Mouse (Mus musculus): ENCODE results near the gene Ptov1. TPM values are rescaled to one million over a fixed set of nuclear protein-coding genes. Genes with fewer than 3 reads are reported as not detected.
A peak's percentile ranks its signal among the peaks of the same experiment; 100 is the strongest.

The Ptov1 gene
- polyA plus RNA-seq, 1 experiment from 2014 or later: 389 TPM

DNA sequence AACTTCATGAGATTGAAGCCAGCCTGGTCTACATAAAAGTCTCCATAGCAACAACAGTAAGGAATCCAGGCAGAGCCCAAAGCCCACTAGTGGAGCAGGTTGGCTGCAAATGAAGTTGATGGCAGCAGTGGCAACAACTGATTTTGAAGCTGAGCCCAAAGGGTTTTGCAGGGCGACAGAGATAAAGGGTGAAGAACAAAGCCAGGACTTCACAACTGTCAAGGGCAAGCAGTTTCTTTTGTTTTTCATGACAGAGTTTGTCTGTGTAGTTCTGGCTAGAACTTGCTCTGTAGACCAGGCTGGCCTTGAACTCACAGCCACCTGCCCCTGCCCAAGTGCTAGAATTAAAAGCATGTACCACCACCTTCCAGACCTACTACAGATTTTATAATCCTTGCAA lies 1.6 kb upstream of the Ptov1 start:
- Histone ChIP-seq H3K27ac (ENCODE audit: low read depth, low read length) (no peak overlapping the region), H3K27me3 (replicated peaks; ENCODE audit: control insufficient read depth, insufficient read depth, low read length) (no peaks in the 10 kb centered on the region), H3K4me3 (ENCODE audit: low read length) (no peak overlapping the region), H3K4me2 (ENCODE audit: low read length) (no peak overlapping the region), H3K36me3 (ENCODE audit: control insufficient read depth, insufficient read depth, low read length) (peaks cover 6% of the 10 kb centered on the region), H3K9ac (ENCODE audit: low read depth, low read length) (no peak overlapping the region), H3K9me3 (ENCODE audit: control insufficient read depth, low read length) (no peaks in the 10 kb centered on the region), H3K4me1 (ENCODE audit: control insufficient read depth, insufficient read depth, low read depth, low read length) (peaks cover 29% of the 10 kb centered on the region)
- 25% methylated on average over 1 of the region's 1 CpGs for WGBS
- ATAC-seq: no peak

DNA sequence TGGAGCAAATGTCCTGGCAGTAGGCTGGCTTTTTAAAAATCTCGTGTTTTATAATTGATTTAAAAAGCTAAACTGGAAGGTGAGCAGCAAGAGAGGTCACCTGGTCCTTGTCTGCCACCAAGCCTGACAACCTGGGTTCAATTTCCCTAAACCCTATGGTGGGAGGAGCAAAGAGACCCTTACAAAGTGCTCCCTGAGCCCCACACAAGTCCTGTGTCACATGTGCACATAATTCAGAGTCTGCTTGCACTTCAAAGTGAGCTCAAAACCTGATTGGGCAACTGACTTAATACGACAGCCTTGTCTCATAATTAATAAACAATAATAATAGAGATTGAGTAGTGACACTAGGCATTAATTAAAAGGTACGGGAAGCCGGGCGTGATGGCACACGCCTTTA lies 1.0 kb upstream of the Ptov1 start:
- H3K27me3 ChIP-seq (replicated peaks; ENCODE audit: control insufficient read depth, insufficient read depth, low read length): no peaks in the 10 kb centered on the region
- no peaks in the 10 kb centered on the region for H3K9me3 ChIP-seq (ENCODE audit: control insufficient read depth, low read length)
- H3K36me3 ChIP-seq (ENCODE audit: control insufficient read depth, insufficient read depth, low read length): peaks cover under 1% of the 10 kb centered on the region
- H3K4me1 ChIP-seq (ENCODE audit: control insufficient read depth, insufficient read depth, low read depth, low read length): peaks cover 35% of the 10 kb centered on the region
- no peak for ATAC-seq
- WGBS: 77% methylated on average over 6 of the region's 6 CpGs
- H3K4me3 ChIP-seq (ENCODE audit: low read length): no peak overlapping the region; the same call in 1 of the 2 replicates
- peak overlapping the region; percentile 98; the same call in 1 of the 2 replicates for H3K27ac ChIP-seq (ENCODE audit: low read depth, low read length)
- H3K4me2 ChIP-seq (ENCODE audit: low read length): peak overlapping the region; percentile 94
- H3K9ac ChIP-seq (ENCODE audit: low read depth, low read length): no peak overlapping the region

DNA sequence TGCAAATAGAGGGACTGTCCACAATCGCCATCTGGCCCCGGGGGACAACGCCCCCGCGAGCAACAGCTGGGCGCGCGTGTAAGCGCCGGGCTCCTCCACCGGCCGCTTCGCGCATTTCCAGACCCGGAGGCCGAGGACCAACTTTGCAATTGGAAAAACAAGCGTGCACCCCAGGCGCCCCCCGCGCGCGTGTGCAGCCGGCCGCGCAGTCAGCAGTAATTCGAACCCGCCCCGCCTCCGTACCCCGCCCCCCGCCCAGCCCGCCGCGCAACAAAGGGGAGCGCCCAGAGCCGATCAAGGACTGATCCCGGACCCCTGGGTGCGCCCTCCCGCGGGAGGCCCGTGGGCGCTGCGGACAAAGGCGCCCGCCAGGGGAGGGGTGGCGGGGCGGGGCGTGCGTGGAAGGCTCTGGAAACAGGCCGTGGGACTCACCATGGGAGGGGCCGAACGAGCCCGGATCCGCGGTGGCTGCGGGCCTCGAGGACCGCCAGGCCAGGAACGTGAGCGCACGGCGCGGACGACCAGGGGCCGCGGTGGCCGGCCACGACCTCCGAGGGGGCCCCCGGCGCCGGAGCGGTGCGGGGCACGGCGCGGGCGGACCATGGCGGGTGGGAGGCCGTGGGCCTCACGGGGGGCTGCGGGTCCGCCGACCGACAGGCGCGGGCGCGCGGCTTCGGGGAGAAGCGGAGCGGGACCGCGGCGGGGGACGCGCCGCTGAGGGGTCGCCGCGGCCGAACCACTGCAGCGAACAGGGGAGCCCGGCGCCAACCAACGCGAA lies 480 bp downstream of the Ptov1 start:
- WGBS: under 1% methylated on average over 68 of the region's 108 CpGs
- Histone ChIP-seq H3K27me3 (replicated peaks; ENCODE audit: control insufficient read depth, insufficient read depth, low read length) (no peaks in the 10 kb centered on the region), H3K4me3 (ENCODE audit: low read length) (peak overlapping the region; percentile 71), H3K9ac (ENCODE audit: low read depth, low read length) (peak overlapping the region; percentile 89), H3K9me3 (ENCODE audit: control insufficient read depth, low read length) (no peaks in the 10 kb centered on the region), H3K4me2 (ENCODE audit: low read length) (peak overlapping the region; percentile 94), H3K36me3 (ENCODE audit: control insufficient read depth, insufficient read depth, low read length) (peaks cover 11% of the 10 kb centered on the region), H3K4me1 (ENCODE audit: control insufficient read depth, insufficient read depth, low read depth, low read length) (peaks cover 45% of the 10 kb centered on the region), H3K27ac (ENCODE audit: low read depth, low read length) (peak overlapping the region; percentile 98)
- ATAC-seq: peak; percentile 14

DNA sequence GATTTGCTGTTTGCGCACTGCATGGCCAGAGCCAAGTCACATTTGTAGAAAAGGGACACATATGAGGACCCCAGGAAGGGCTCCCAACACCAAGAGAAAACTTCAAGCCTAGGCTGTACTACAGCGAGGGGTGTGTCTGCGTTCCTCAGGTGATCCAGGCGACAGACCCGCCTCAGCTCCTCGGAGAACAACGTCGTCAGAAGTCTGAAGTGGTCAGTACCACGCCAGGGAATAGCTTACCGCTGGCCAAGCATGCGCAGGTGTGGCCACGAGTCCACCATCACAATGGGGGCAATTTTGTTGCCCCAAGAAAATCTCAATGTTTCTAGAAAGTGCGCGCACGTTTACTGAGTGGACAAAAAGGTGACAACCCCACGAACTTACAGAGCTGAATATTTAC lies 1.1 kb downstream of the Ptov1 start:
- Histone ChIP-seq H3K9me3 (ENCODE audit: control insufficient read depth, low read length) (no peaks in the 10 kb centered on the region), H3K4me3 (ENCODE audit: low read length) (peak overlapping the region; percentile 71), H3K36me3 (ENCODE audit: control insufficient read depth, insufficient read depth, low read length) (peaks cover 18% of the 10 kb centered on the region), H3K4me2 (ENCODE audit: low read length) (peak overlapping the region; percentile 94), H3K9ac (ENCODE audit: low read depth, low read length) (peak overlapping the region; percentile 89), H3K27ac (ENCODE audit: low read depth, low read length) (peak overlapping the region; percentile 98), H3K27me3 (replicated peaks; ENCODE audit: control insufficient read depth, insufficient read depth, low read length) (no peaks in the 10 kb centered on the region), H3K4me1 (ENCODE audit: control insufficient read depth, insufficient read depth, low read depth, low read length) (peaks cover 45% of the 10 kb centered on the region)
- WGBS: 5% methylated on average over 16 of the region's 16 CpGs
- ATAC-seq: no peak

DNA sequence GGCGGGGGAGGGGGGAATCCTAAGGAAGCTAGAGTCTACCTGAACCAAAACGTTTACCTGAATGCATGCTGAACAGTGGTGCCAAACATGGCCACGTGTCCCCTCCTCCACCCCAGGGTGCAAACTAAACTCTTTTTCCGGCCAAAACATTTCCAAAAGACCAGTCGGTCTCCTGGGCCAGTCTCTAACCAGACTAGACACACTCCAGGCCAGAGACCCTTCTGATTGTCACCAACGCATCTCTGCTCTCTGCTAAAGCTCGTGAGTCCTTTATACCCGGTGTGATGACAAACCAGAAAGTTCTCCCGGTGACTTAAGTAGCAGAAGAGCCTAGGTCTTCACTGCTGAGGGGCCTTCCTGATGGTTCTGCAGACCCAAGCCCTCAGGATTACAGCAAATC lies 1.8 kb downstream of the Ptov1 start:
- Histone ChIP-seq H3K9ac (ENCODE audit: low read depth, low read length) (peak overlapping the region; percentile 89), H3K9me3 (ENCODE audit: control insufficient read depth, low read length) (no peaks in the 10 kb centered on the region), H3K4me3 (ENCODE audit: low read length) (peak overlapping the region; percentile 71), H3K4me1 (ENCODE audit: control insufficient read depth, insufficient read depth, low read depth, low read length) (peaks cover 45% of the 10 kb centered on the region), H3K27me3 (replicated peaks; ENCODE audit: control insufficient read depth, insufficient read depth, low read length) (no peaks in the 10 kb centered on the region), H3K36me3 (ENCODE audit: control insufficient read depth, insufficient read depth, low read length) (peaks cover 24% of the 10 kb centered on the region), H3K27ac (ENCODE audit: low read depth, low read length) (no peak overlapping the region; the same call in 1 of the 2 replicates), H3K4me2 (ENCODE audit: low read length) (peak overlapping the region; percentile 94)
- WGBS: 37% methylated on average over 9 of the region's 9 CpGs
- no peak for ATAC-seq

DNA sequence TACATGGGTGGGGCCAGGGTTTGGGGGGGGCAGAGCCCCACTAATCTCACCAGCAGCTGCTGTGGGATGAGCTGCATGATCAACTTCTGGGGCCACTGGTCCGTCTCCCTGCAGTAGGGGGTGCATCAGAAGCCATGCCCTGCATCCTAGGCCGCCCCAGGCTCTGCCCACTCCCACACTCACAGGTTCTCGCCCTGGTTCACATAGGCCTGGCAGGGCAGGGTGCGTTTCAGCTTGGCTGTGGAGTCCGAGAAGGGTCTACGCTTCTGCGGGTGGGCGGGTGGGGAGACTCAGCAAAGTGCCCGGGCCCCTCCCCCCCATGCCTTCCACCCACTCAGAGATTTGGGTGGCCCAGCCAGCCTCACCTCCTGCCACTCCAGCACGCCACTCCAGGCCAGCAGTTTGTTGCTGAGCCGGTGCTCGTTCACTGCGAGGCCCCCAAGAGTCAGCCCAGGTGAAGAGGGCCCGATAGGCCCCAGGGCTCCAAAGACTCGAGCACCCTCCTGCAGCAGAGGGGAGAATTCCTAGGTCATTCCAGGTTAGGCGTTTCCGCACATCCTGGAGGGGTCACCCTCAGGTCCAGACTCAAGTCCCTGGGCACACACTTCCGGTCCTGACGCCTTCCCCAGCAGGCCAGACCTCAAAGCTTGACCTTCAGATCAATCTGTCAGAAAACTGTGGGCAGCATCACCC lies 2.4 kb downstream of the Ptov1 start:
- Histone ChIP-seq H3K9ac (ENCODE audit: low read depth, low read length) (peak overlapping the region; percentile 89), H3K4me1 (ENCODE audit: control insufficient read depth, insufficient read depth, low read depth, low read length) (peaks cover 45% of the 10 kb centered on the region), H3K4me2 (ENCODE audit: low read length) (peak overlapping the region; percentile 94), H3K36me3 (ENCODE audit: control insufficient read depth, insufficient read depth, low read length) (peaks cover 31% of the 10 kb centered on the region), H3K4me3 (ENCODE audit: low read length) (peak overlapping the region; percentile 71), H3K27ac (ENCODE audit: low read depth, low read length) (peak overlapping the region; percentile 57), H3K9me3 (ENCODE audit: control insufficient read depth, low read length) (no peaks in the 10 kb centered on the region), H3K27me3 (replicated peaks; ENCODE audit: control insufficient read depth, insufficient read depth, low read length) (no peaks in the 10 kb centered on the region)
- 66% methylated on average over 19 of the region's 19 CpGs for WGBS
- no peak for ATAC-seq

DNA sequence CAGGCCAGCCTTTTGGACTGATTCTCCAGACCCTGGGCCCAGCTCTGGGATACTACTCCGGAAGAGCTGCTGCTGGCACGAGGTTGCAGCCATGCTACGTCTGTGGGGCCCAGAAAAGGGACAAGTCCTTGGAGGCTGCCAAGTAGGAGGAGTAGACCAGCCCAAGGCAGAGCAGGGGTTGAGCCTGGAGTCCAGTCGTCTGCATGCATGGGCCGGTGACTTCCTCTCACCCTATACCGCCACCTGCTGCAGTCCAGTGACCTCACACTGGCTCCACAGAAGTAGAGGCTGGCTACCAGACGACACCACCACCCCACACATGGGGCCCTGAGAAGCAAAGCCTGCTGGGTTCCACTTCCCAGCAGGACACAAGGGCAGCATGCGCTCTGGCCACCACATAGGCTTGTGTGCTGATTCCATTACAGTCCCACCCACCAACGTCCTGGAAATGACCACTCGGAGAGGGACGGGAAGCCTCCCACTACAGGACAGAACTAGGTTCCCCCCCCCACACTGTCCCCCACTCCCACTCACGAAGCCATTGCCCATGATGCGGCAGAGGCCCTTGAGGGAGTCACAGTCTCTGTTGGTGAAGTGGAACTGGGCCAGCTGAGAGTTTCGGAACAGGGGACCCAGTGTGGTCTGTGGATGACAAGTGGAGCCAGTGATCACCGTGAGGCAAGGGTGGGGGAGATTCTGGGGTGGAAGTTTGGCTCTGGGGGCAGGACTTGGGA lies 3.1 kb downstream of the Ptov1 start:
- peak overlapping the region; percentile 89 for H3K9ac ChIP-seq (ENCODE audit: low read depth, low read length)
- ATAC-seq: no peak
- 42% methylated on average over 15 of the region's 15 CpGs for WGBS
- H3K9me3 ChIP-seq (ENCODE audit: control insufficient read depth, low read length): no peaks in the 10 kb centered on the region
- H3K4me2 ChIP-seq (ENCODE audit: low read length): peak overlapping the region; percentile 94
- peaks cover 35% of the 10 kb centered on the region for H3K36me3 ChIP-seq (ENCODE audit: control insufficient read depth, insufficient read depth, low read length)
- peak overlapping the region; percentile 11 for H3K4me3 ChIP-seq (ENCODE audit: low read length)
- H3K4me1 ChIP-seq (ENCODE audit: control insufficient read depth, insufficient read depth, low read depth, low read length): peaks cover 45% of the 10 kb centered on the region
- H3K27ac ChIP-seq (ENCODE audit: low read depth, low read length): peak overlapping the region; percentile 57
- H3K27me3 ChIP-seq (replicated peaks; ENCODE audit: control insufficient read depth, insufficient read depth, low read length): no peaks in the 10 kb centered on the region

DNA sequence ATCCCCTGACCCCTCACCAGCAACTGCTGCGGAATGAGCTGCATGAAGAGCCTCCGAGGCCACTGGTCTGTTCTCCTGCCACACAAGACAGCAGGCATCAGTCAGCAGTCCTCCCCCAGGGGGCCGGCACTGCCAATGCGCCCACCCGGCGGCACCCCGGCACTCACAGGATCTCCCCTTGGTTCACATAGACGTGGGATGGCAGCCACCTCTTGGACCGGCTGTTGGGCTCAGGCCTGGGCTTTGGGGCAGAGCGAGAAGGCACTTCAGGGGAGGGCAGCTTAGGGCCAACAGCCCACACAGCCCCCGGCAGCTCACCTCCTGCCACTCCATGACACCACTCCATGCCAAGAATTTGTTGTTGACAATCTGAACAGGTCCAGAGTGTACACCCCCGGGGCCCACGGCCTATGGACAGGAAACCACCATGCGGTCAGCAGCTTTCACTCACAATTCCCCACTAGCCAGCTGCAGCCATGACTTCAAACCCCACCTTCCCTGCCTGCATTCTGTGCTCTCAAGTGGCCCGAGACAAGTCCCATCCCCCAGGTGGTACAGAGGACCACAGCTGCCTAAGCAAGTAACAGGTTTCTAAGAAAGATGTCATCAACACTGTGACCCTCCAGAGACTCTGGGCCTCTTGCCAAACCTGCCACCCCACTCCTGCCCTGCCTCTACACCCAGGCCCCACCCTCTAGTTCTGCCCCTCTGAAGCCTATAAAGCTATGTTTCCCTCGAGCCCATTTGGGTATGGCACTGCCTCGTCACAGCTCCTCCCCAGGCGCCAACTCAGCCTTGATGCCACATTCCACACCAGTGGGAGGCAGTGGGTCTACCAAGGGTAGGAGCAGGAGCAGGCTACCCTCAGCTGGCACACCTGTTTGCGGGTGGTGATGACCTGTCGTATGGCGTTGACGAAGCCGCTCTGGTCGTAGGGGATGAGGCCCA lies 4.7 kb downstream of the Ptov1 start:
- 78% methylated on average over 23 of the region's 24 CpGs for WGBS
- no peak for ATAC-seq
- Histone ChIP-seq H3K9ac (ENCODE audit: low read depth, low read length) (peak overlapping the region; percentile 3; the same call in 1 of the 2 replicates), H3K4me2 (ENCODE audit: low read length) (no peak overlapping the region), H3K27me3 (replicated peaks; ENCODE audit: control insufficient read depth, insufficient read depth, low read length) (no peaks in the 10 kb centered on the region), H3K4me1 (ENCODE audit: control insufficient read depth, insufficient read depth, low read depth, low read length) (peaks cover 46% of the 10 kb centered on the region), H3K4me3 (ENCODE audit: low read length) (no peak overlapping the region), H3K9me3 (ENCODE audit: control insufficient read depth, low read length) (no peaks in the 10 kb centered on the region), H3K36me3 (ENCODE audit: control insufficient read depth, insufficient read depth, low read length) (peaks cover 36% of the 10 kb centered on the region), H3K27ac (ENCODE audit: low read depth, low read length) (peak overlapping the region; percentile 20; the same call in 1 of the 2 replicates)

Data from hindbrain, embryonic 16.5 days (tissue).